Mouse (Mus musculus): ENCODE data around the gene Tmem151b. TPM values are rescaled to one million over a fixed set of nuclear protein-coding genes. Genes with fewer than 3 reads are reported as not detected.

Tmem151b gene
- polyA plus RNA-seq, 1 experiment from 2014 or later, result 2.3 TPM

GRCm38 (mm10) chr17:45506700-45507189 is 42.7 kb downstream of the Tmem151b start, which contains the start of gene Aars2:
Gene Aars2 (plus strand): TSS chr17:45506841.
- no peaks in the 10 kb centered on the region for H3K27me3 ChIP-seq (replicated peaks; ENCODE audit: control insufficient read depth, insufficient read depth, low read length)
- peak within 1 kb of the TSS; percentile 78 for H3K4me3 ChIP-seq (ENCODE audit: low read depth, low read length)
- ATAC-seq (replicated peaks; ENCODE audit: low FRiP score, low TSS enrichment, low read depth) (peak; percentile 92), DNase-seq (ENCODE audit: low spot score) (peak; percentile 99)
- H3K27ac ChIP-seq (ENCODE audit: low read depth), result peak within 1 kb of the TSS; percentile 78
- WGBS, result under 1% methylated on average over 42 of the region's 42 CpGs
- peaks cover 21% of the 10 kb centered on the region for H3K36me3 ChIP-seq (ENCODE audit: control insufficient read depth, insufficient read depth, low read length)
- peak within 1 kb of the TSS; percentile 50 for H3K4me2 ChIP-seq (ENCODE audit: low read length)
- no peaks in the 10 kb centered on the region for H3K9me3 ChIP-seq (ENCODE audit: control insufficient read depth, low read length)
- H3K4me1 ChIP-seq (replicated peaks; ENCODE audit: control insufficient read depth, insufficient read depth, low read length), result peaks cover 6% of the 10 kb centered on the region; the same call in 1 of the 2 replicates
- peak within 1 kb of the TSS; percentile 73 for H3K9ac ChIP-seq (ENCODE audit: low read length)

GRCm38 (mm10) chr17:45505941-45506465 is 43.5 kb downstream of the Tmem151b start:
- Histone ChIP-seq H3K9me3 (ENCODE audit: control insufficient read depth, low read length) (no peaks in the 10 kb centered on the region), H3K4me2 (ENCODE audit: low read length) (peak overlapping the region; percentile 50; the same call in 1 of the 2 replicates), H3K9ac (ENCODE audit: low read length) (no peak overlapping the region), H3K27ac (ENCODE audit: low read depth) (no peak overlapping the region), H3K4me3 (ENCODE audit: low read depth, low read length) (no peak overlapping the region), H3K36me3 (ENCODE audit: control insufficient read depth, insufficient read depth, low read length) (peaks cover 14% of the 10 kb centered on the region), H3K4me1 (replicated peaks; ENCODE audit: control insufficient read depth, insufficient read depth, low read length) (peaks cover 6% of the 10 kb centered on the region; the same call in 1 of the 2 replicates), H3K27me3 (replicated peaks; ENCODE audit: control insufficient read depth, insufficient read depth, low read length) (no peaks in the 10 kb centered on the region)
- DNase-seq (ENCODE audit: low spot score) (no peak), ATAC-seq (replicated peaks; ENCODE audit: low FRiP score, low TSS enrichment, low read depth) (no peak)
- 65% methylated on average over 6 of the region's 6 CpGs for WGBS

GRCm38 (mm10) chr17:45503301-45503973 is 46.0 kb downstream of the Tmem151b start:
- no peak overlapping the region for H3K4me2 ChIP-seq (ENCODE audit: low read length)
- no peaks in the 10 kb centered on the region for H3K27me3 ChIP-seq (replicated peaks; ENCODE audit: control insufficient read depth, insufficient read depth, low read length)
- no peaks in the 10 kb centered on the region for H3K9me3 ChIP-seq (ENCODE audit: control insufficient read depth, low read length)
- no peak overlapping the region for H3K4me3 ChIP-seq (ENCODE audit: low read depth, low read length)
- H3K4me1 ChIP-seq (replicated peaks; ENCODE audit: control insufficient read depth, insufficient read depth, low read length), result peaks cover 6% of the 10 kb centered on the region; the same call in 1 of the 2 replicates
- DNase-seq (ENCODE audit: low spot score) (no peak), ATAC-seq (replicated peaks; ENCODE audit: low FRiP score, low TSS enrichment, low read depth) (no peak)
- no peak overlapping the region for H3K9ac ChIP-seq (ENCODE audit: low read length)
- H3K36me3 ChIP-seq (ENCODE audit: control insufficient read depth, insufficient read depth, low read length), result no peaks in the 10 kb centered on the region
- WGBS, result 48% methylated on average over 5 of the region's 5 CpGs
- no peak overlapping the region for H3K27ac ChIP-seq (ENCODE audit: low read depth)

GRCm38 (mm10) chr17:45502324-45502723 is 47.2 kb downstream of the Tmem151b start:
- Histone ChIP-seq H3K36me3 (ENCODE audit: control insufficient read depth, insufficient read depth, low read length) (no peaks in the 10 kb centered on the region), H3K27me3 (replicated peaks; ENCODE audit: control insufficient read depth, insufficient read depth, low read length) (no peaks in the 10 kb centered on the region), H3K4me3 (ENCODE audit: low read depth, low read length) (no peak overlapping the region), H3K9ac (ENCODE audit: low read length) (no peak overlapping the region), H3K4me2 (ENCODE audit: low read length) (no peak overlapping the region), H3K27ac (ENCODE audit: low read depth) (no peak overlapping the region), H3K9me3 (ENCODE audit: control insufficient read depth, low read length) (no peaks in the 10 kb centered on the region), H3K4me1 (replicated peaks; ENCODE audit: control insufficient read depth, insufficient read depth, low read length) (peaks cover 6% of the 10 kb centered on the region; the same call in 1 of the 2 replicates)
- DNase-seq (ENCODE audit: low spot score) (no peak), ATAC-seq (replicated peaks; ENCODE audit: low FRiP score, low TSS enrichment, low read depth) (no peak)
- WGBS, result 56% methylated on average over 4 of the region's 4 CpGs

GRCm38 (mm10) chr17:45500981-45501380 is 48.5 kb downstream of the Tmem151b start:
- Histone ChIP-seq H3K4me2 (ENCODE audit: low read length) (no peak overlapping the region), H3K9ac (ENCODE audit: low read length) (no peak overlapping the region), H3K27ac (ENCODE audit: low read depth) (no peak overlapping the region), H3K4me3 (ENCODE audit: low read depth, low read length) (no peak overlapping the region), H3K36me3 (ENCODE audit: control insufficient read depth, insufficient read depth, low read length) (no peaks in the 10 kb centered on the region), H3K27me3 (replicated peaks; ENCODE audit: control insufficient read depth, insufficient read depth, low read length) (no peaks in the 10 kb centered on the region), H3K9me3 (ENCODE audit: control insufficient read depth, low read length) (no peaks in the 10 kb centered on the region), H3K4me1 (replicated peaks; ENCODE audit: control insufficient read depth, insufficient read depth, low read length) (0 out of 2 replicates have a peak, but pooled peaks cover 3% of the 10 kb centered on the region)
- 27% methylated on average over 4 of the region's 4 CpGs for WGBS
- DNase-seq (ENCODE audit: low spot score) (no peak), ATAC-seq (replicated peaks; ENCODE audit: low FRiP score, low TSS enrichment, low read depth) (no peak)

- H3K9ac ChIP-seq (ENCODE audit: low read length), result no peak overlapping the region
- no peak overlapping the region for H3K4me3 ChIP-seq (ENCODE audit: low read depth, low read length)
- H3K4me1 ChIP-seq (replicated peaks; ENCODE audit: control insufficient read depth, insufficient read depth, low read length), result 0 out of 2 replicates have a peak, but pooled peaks cover 3% of the 10 kb centered on the region
- no peaks in the 10 kb centered on the region for H3K9me3 ChIP-seq (ENCODE audit: control insufficient read depth, low read length)
- DNase-seq (ENCODE audit: low spot score) (no peak), ATAC-seq (replicated peaks; ENCODE audit: low FRiP score, low TSS enrichment, low read depth) (no peak)
- H3K36me3 ChIP-seq (ENCODE audit: control insufficient read depth, insufficient read depth, low read length), result no peaks in the 10 kb centered on the region
- no peak overlapping the region for H3K4me2 ChIP-seq (ENCODE audit: low read length)
- no peak overlapping the region for H3K27ac ChIP-seq (ENCODE audit: low read depth)
- no peaks in the 10 kb centered on the region for H3K27me3 ChIP-seq (replicated peaks; ENCODE audit: control insufficient read depth, insufficient read depth, low read length)
- WGBS, result 36% methylated on average over 2 of the region's 2 CpGs
Measured at GRCm38 (mm10) chr17:45499516-45499915, 50.0 kb downstream of the Tmem151b start.

GRCm38 (mm10) chr17:45498397-45498796 is 51.1 kb downstream of the Tmem151b start:
- H3K4me3 ChIP-seq (ENCODE audit: low read depth, low read length), result no peak overlapping the region
- DNase-seq (ENCODE audit: low spot score), result no peak
- H3K9ac ChIP-seq (ENCODE audit: low read length), result no peak overlapping the region
- H3K4me1 ChIP-seq (replicated peaks; ENCODE audit: control insufficient read depth, insufficient read depth, low read length), result 0 out of 2 replicates have a peak, but pooled peaks cover under 1% of the 10 kb centered on the region
- no peak overlapping the region for H3K4me2 ChIP-seq (ENCODE audit: low read length)
- 84% methylated on average over 13 of the region's 13 CpGs for WGBS
- no peak for ATAC-seq (replicated peaks; ENCODE audit: low FRiP score, low TSS enrichment, low read depth)
- no peak overlapping the region for H3K27ac ChIP-seq (ENCODE audit: low read depth)
- no peaks in the 10 kb centered on the region for H3K9me3 ChIP-seq (ENCODE audit: control insufficient read depth, low read length)
- H3K27me3 ChIP-seq (replicated peaks; ENCODE audit: control insufficient read depth, insufficient read depth, low read length), result no peaks in the 10 kb centered on the region
- H3K36me3 ChIP-seq (ENCODE audit: control insufficient read depth, insufficient read depth, low read length), result no peaks in the 10 kb centered on the region

GRCm38 (mm10) chr17:45495398-45495797 is 54.1 kb downstream of the Tmem151b start:
- no peaks in the 10 kb centered on the region for H3K36me3 ChIP-seq (ENCODE audit: control insufficient read depth, insufficient read depth, low read length)
- H3K9ac ChIP-seq (ENCODE audit: low read length), result no peak overlapping the region
- no peak overlapping the region for H3K27ac ChIP-seq (ENCODE audit: low read depth)
- H3K9me3 ChIP-seq (ENCODE audit: control insufficient read depth, low read length), result no peaks in the 10 kb centered on the region
- H3K4me3 ChIP-seq (ENCODE audit: low read depth, low read length), result no peak overlapping the region
- ATAC-seq (replicated peaks; ENCODE audit: low FRiP score, low TSS enrichment, low read depth), result no peak
- H3K4me1 ChIP-seq (replicated peaks; ENCODE audit: control insufficient read depth, insufficient read depth, low read length), result 0 out of 2 replicates have a peak, but pooled peaks cover 7% of the 10 kb centered on the region
- no peak for DNase-seq (ENCODE audit: low spot score)
- no peaks in the 10 kb centered on the region for H3K27me3 ChIP-seq (replicated peaks; ENCODE audit: control insufficient read depth, insufficient read depth, low read length)
- WGBS, result 73% methylated on average over 11 of the region's 11 CpGs
- no peak overlapping the region for H3K4me2 ChIP-seq (ENCODE audit: low read length)
